Comparison of ENCODE assay signal across 9 mouse cellular contexts in the genomic region with DNA sequence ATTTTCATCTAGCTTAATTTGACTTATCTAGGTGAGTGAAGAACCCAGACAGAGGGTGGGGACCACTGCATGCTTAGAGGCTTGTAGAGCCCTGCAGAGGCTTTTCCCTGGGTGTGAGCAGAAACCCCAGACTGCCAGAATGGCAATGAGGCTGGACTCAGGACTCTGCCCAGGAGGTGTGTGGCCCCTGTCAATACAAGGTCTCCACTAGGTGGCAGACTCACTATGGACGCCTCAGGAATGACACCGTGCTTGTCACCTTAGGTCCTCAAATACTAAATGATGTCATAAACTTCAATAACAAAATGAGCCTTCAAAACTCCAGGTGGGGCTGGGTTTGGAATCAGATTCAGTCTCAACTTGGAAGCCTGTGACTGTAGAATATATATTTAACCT. TPM values are rescaled to one million over a fixed set of nuclear protein-coding genes. Genes with fewer than 3 reads are reported as not detected.
DNase-seq lines count a peak whose midpoint lies in the region; ATAC-seq and TF ChIP-seq lines count a peak whose summit lies in the region.
"Had no signal": no experiment of that assay in that cellular context is flagged by ENCODE, and none has a peak within 500 bp of the region (broad histone marks: within the 10 kb centered on the region; RNA-seq: fewer than 3 reads in every experiment).

No protein-coding gene starts in this region.

- DNase-seq in adrenal gland, postnatal 14 days: peak; percentile 46
- no peak for DNase-seq in adrenal gland, postnatal 25 days
- peak; percentile 29 for DNase-seq in urinary bladder, postnatal 14 days (ENCODE audit: low spot score)
- no peak for DNase-seq in urinary bladder, adult 18-20 months (ENCODE audit: low spot score in 2 of 2)
- peak; percentile 24 to 59 for DNase-seq in kidney, adult 8-10 months
- no peak for DNase-seq in forebrain, postnatal 0 days
- no peak for DNase-seq in midbrain, embryonic 11.5 days (ENCODE audit: low spot score, missing footprints)

- H3K9me3 ChIP-seq in forebrain, postnatal 0 days (ENCODE audit: low read length): no peaks in the 10 kb centered on the region
- no peaks in the 10 kb centered on the region for H3K9me3 ChIP-seq in midbrain, embryonic 11.5 days (ENCODE audit: control insufficient read depth, low read length)

- H3K9ac ChIP-seq in forebrain, postnatal 0 days: no peak overlapping the region
- no peak overlapping the region for H3K9ac ChIP-seq in midbrain, embryonic 11.5 days (ENCODE audit: low read length)

- no peaks in the 10 kb centered on the region for H3K36me3 ChIP-seq in forebrain, postnatal 0 days (ENCODE audit: insufficient read depth)
- no peaks in the 10 kb centered on the region for H3K36me3 ChIP-seq in midbrain, embryonic 11.5 days (ENCODE audit: control insufficient read depth, insufficient read depth, low read length)

- H3K4me3 ChIP-seq in forebrain, postnatal 0 days (ENCODE audit: low read depth, low read length): no peak overlapping the region
- no peak overlapping the region for H3K4me3 ChIP-seq in midbrain, embryonic 11.5 days (ENCODE audit: low read depth, low read length)

- 41% methylated on average over 2 of the region's 2 CpGs for WGBS in forebrain, postnatal 0 days
- WGBS in midbrain, embryonic 11.5 days: 54% methylated on average over 2 of the region's 2 CpGs

- no peak overlapping the region for H3K27ac ChIP-seq in forebrain, postnatal 0 days (ENCODE audit: low read depth, low read length)
- no peak overlapping the region for H3K27ac ChIP-seq in midbrain, embryonic 11.5 days (ENCODE audit: low read depth, low read length)

- H3K4me1 ChIP-seq in forebrain, postnatal 0 days (ENCODE audit: insufficient read depth): no peaks in the 10 kb centered on the region
- H3K4me1 ChIP-seq in midbrain, embryonic 11.5 days (ENCODE audit: control insufficient read depth, insufficient read depth, low read length): no peaks in the 10 kb centered on the region

- no peaks in the 10 kb centered on the region for H3K27me3 ChIP-seq in forebrain, postnatal 0 days (ENCODE audit: insufficient read depth, low read length)
- H3K27me3 ChIP-seq in midbrain, embryonic 11.5 days (ENCODE audit: control insufficient read depth, insufficient read depth, low read length): no peaks in the 10 kb centered on the region

- TF ChIP-seq CTCF in forebrain, postnatal 0 days (IDR thresholded peaks at IDR 0.05; ENCODE audit: low read depth): no peak

- no peak overlapping the region for H3K4me2 ChIP-seq in forebrain, postnatal 0 days (ENCODE audit: low read depth)
- no peak overlapping the region for H3K4me2 ChIP-seq in midbrain, embryonic 11.5 days

- ATAC-seq in megakaryocyte, adult 5-6 weeks (ENCODE audit: poor library complexity, severe bottlenecking): peak; percentile 94
- ATAC-seq in forebrain, postnatal 0 days: no peak
- no peak for ATAC-seq in midbrain, embryonic 11.5 days (ENCODE audit: low FRiP score)

RNA-seq across cellular contexts. Expression of gene Msmb, which starts 19.9 kb away (rescaled TPM):
- not detected in 2 replicates for total RNA-seq in adrenal gland, postnatal 14 days (2021)
- total RNA-seq in adrenal gland, postnatal 25 days (2021): not detected in 2 replicates
- not detected in 2 replicates for total RNA-seq in megakaryocyte, adult 5-6 weeks (2015)
- not detected in 2 replicates for total RNA-seq in megakaryocyte, adult 5-6 weeks (2017)
- not detected in 2 replicates for total RNA-seq in forebrain, postnatal 0 days (2014; rRNA removed)
- not detected in 2 replicates for polyA plus RNA-seq in forebrain, postnatal 0 days (2015; fragmentation: Nextera tagmentation; extraction: Ambion mirVana)
- polyA plus RNA-seq in midbrain, embryonic 11.5 days (2014; fragmentation: Nextera tagmentation; extraction: Ambion mirVana): not detected in 2 replicates
- total RNA-seq: heart, postnatal 14 days had no signal

RNA-seq across cellular contexts. Expression of gene Dph3, which starts 36.4 kb away (rescaled TPM):
- 58.8 and 61.9 TPM in 2 replicates for total RNA-seq in adrenal gland, postnatal 14 days (2021)
- 54.5 and 69.4 TPM in 2 replicates for total RNA-seq in adrenal gland, postnatal 25 days (2021)
- total RNA-seq in megakaryocyte, adult 5-6 weeks (2015): 68.8 and 77.3 TPM in 2 replicates
- total RNA-seq in megakaryocyte, adult 5-6 weeks (2017): 38.8 and 40.5 TPM in 2 replicates
- total RNA-seq in forebrain, postnatal 0 days (2014; rRNA removed): 54.3 and 54.7 TPM in 2 replicates
- polyA plus RNA-seq in forebrain, postnatal 0 days (2015; fragmentation: Nextera tagmentation; extraction: Ambion mirVana): 68.0 and 76.4 TPM in 2 replicates
- polyA plus RNA-seq in midbrain, embryonic 11.5 days (2014; fragmentation: Nextera tagmentation; extraction: Ambion mirVana): 93.2 and 94.8 TPM in 2 replicates

RNA-seq across cellular contexts. Expression of gene Oxnad1, which starts 36.7 kb away (rescaled TPM):
- total RNA-seq in adrenal gland, postnatal 14 days (2021): 52.9 and 58.8 TPM in 2 replicates
- 37.6 and 51.6 TPM in 2 replicates for total RNA-seq in adrenal gland, postnatal 25 days (2021)
- 1.4 and 5.3 TPM in 2 replicates for total RNA-seq in megakaryocyte, adult 5-6 weeks (2015)
- 12.9 and 20.2 TPM in 2 replicates for total RNA-seq in megakaryocyte, adult 5-6 weeks (2017)
- total RNA-seq in forebrain, postnatal 0 days (2014; rRNA removed): 26.2 and 36.5 TPM in 2 replicates
- 16.9 and 22.4 TPM in 2 replicates for polyA plus RNA-seq in forebrain, postnatal 0 days (2015; fragmentation: Nextera tagmentation; extraction: Ambion mirVana)
- 21.6 and 25.8 TPM in 2 replicates for polyA plus RNA-seq in midbrain, embryonic 11.5 days (2014; fragmentation: Nextera tagmentation; extraction: Ambion mirVana)

RNA-seq across cellular contexts. Expression of gene Ncoa4, which starts 37.7 kb away (rescaled TPM):
- total RNA-seq in adrenal gland, postnatal 14 days (2021): 175 and 198 TPM in 2 replicates
- total RNA-seq in adrenal gland, postnatal 25 days (2021): 151 and 193 TPM in 2 replicates
- total RNA-seq in megakaryocyte, adult 5-6 weeks (2015): 107 and 111 TPM in 2 replicates
- total RNA-seq in megakaryocyte, adult 5-6 weeks (2017): 93.2 and 110 TPM in 2 replicates
- total RNA-seq in forebrain, postnatal 0 days (2014; rRNA removed): 143 and 153 TPM in 2 replicates
- 77.9 and 83.8 TPM in 2 replicates for polyA plus RNA-seq in forebrain, postnatal 0 days (2015; fragmentation: Nextera tagmentation; extraction: Ambion mirVana)
- 106 and 111 TPM in 2 replicates for polyA plus RNA-seq in midbrain, embryonic 11.5 days (2014; fragmentation: Nextera tagmentation; extraction: Ambion mirVana)

Comparison
In these comparisons a context has a peak if more than half of its experiments do, and no peak if none do; other contexts are left out.
1. DNase-seq: peak in adrenal gland, postnatal 14 days (single experiment), urinary bladder, postnatal 14 days (single experiment) and kidney, adult 8-10 months (2 of 2); none in adrenal gland, postnatal 25 days (single experiment), urinary bladder, adult 18-20 months (0 of 2), forebrain, postnatal 0 days (single experiment) and midbrain, embryonic 11.5 days (single experiment).